Mouse (Mus musculus) kidney, postnatal 25 days (tissue): ENCODE measurements around the gene Lilra6.
A peak's percentile ranks its signal among the peaks of the same experiment; 100 is the strongest.
"Not testable (repeated sequence)": the region's sequence is repeated elsewhere in the genome, so short reads cannot be mapped to it uniquely, and the experiment has no call there.

Experiments
- DNase-seq, 2 experiments: peaks; one replicate each; pipeline ENCODE4 v3.0.0; 2021; ENCODE audit warnings: mixed read lengths in 2 of 2

Gene Lilra6

DNA sequence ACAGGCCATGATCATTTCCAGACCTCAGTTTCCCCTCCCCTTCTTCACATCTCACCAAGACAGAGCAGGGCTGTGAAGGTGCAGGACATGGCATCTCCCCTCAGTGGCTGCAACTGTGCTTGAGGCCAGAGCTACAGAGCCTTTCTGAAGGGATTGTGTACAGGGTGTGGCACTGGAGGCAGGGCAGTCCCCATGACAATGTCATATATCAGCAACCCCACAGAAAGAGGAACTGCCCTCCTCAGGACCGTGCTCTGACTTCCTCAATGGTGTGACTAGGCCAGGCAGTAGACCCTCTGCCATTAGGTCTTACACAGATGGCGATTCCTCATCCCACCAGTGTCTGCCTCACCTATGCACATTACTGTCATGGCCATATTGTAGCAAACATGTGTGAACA lies at the start of gene Lilra6:
Lilra6 (minus strand) TSS at position 117 of the 400 bp plus-strand sequence.
- DNase-seq, result not testable (repeated sequence)

DNA sequence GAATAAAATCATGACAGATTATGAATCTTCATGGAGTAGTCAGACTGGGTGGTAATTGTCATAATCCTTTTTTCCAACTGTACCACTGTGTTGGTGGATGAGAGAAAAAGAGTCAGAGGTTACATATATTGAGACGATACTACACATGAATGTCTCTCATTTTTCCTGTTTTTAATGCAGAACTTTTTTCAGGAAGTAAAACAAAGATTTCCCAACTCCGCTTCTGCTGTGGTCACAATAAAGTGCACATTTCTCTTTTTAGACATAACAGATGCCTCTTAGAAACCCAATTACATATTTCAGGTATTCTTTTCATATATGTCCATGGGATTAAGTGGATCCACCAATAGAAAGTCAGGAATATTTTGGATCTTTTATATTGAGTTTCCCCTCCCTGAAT lies 46.7 kb upstream of the Lilra6 start:
- no peak for DNase-seq

DNA sequence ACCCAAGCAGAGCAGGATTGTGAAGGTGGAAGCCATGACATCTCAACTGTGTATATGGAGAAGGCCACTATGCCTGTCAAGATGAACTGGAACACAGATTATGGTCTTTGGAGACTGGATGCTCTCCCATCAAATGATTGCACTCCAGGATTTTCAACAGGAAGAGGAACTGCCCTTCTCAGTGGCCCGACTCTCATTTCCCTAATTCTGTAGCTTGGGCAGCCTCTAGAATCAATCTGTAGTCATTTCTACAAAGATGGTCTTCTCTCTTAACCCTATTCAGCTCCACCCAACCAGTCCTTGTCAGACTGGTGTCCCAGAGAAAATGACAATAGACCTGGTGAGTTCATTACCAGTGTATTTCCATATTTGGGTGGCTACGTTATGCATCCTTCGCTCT lies 42.1 kb upstream of the Lilra6 start:
- no peak for DNase-seq

DNA sequence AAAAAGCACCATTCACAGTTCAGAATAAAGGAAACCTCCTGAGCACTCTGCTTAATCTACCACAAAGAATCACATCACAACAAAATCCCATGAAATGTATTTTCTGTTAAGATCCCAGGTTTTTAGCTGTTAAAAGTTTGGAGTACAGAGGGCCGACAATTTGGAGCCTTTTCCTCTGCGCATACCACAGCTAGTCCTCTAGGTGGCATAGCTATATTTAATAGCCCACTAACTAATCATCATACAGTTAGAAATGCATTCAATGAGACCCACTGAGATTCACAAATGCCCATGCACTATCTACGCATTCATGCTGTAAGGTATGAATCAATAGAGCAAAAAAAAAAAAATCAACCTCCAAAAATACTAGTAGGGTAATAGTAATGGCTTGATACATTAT lies 33.9 kb upstream of the Lilra6 start:
- no peak for DNase-seq

DNA sequence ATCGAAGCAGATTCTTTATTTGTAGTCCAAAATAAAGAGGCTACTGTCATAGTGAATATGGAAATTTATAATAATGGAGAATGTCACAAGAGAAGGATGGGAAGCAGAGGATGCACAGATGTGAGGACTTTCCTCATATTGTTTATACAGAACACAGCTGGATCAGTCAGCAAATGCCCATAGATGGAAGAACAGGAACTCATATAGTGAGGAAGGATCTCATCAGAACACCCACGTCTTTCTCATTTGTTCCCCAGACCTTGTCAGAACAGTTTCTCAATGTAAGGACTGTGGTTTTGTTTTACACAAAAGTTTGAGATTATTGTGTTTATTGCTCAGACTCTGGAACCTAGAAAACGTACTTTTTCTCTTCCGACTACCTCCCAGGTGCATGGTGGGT lies 32.9 kb upstream of the Lilra6 start:
- no peak for DNase-seq

DNA sequence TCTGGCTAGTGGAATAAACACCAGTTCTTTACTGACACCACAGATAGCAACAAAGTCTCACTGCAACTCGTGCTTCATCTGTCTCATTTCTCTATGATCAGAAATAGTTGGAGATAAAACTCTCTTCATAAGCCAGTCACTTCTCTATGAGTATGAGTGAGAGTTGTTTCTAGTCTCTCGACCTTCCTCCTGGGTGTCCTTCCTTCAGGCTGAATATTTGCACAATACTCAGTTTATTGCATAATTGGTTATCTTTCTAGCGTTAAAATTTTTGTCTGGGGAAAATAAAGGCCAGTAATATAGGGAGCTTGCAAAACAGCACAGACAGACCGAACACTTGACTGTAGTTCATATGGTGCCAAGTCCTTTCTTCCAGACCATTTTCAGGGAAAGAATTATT lies 30.8 kb upstream of the Lilra6 start:
- DNase-seq, result no peak

DNA sequence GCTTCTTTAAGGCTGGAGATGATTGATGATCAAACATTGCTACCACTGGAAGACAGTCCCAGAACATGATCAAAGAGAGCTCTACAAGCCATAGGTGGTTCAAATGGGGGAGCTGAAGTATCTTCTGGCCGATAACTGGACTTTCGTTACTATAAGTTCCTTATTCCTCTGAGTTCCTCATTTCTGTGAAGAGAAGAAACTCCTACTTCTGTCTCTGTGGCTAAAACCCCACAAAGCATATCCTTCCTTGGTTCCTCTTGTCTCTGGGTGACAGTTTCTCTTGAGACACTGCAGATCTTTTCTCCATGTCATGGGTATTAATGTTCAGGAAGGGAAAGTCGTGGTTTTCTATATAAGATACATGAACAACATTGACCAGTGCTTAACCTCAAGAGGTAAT lies 25.6 kb upstream of the Lilra6 start:
- no peak for DNase-seq

DNA sequence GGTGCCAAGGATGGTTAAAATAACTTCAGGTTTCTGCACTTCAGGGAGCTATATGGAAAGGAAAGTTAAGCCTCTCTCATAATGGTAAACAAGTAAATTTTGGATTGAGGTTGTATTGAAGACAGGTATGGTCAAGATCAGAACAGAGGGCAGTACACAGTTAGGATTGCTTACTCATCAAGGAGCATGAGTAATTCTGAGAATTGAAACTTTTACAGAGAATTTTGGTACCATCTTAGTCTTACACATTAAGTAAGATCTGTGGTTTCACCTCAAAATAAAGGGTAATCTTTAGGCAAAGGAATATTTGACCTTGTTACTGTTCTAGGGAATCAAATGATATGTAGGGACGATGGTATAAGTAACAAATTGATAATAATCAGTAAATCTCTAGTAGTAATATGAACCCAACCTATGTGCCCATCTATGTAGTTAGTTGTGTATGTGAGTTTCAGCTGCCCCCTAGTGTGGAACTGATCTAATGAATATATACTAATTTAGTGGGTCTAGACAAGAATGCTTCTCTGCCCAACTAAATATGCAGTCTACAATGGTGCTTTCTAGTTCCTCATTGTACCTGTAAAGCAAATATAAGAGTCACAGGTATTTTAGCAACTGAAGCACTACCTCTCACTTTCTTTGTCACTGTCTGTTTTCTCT lies 24.7 kb upstream of the Lilra6 start:
- DNase-seq, result no peak

DNA sequence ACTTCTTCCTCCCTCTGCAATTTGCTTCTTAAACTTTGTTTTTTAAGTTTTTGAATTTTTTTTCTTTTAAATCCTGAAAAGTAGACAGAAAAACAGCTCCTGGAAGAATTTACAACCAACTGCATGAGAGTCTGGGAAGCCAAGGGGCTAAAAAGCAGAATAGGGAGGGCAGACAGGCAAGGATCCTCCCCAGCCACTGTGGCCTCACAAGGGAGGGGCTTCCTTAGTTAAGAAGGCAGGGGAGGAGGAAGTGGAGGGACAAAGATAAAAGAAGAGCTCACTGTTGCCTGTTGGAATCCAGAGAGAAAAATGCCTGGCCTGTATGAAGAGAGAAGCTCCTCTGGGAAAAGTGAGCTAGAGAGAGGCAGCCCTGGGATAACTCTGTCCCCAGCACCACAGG lies 20.2 kb upstream of the Lilra6 start:
- DNase-seq, result not testable (repeated sequence)

DNA sequence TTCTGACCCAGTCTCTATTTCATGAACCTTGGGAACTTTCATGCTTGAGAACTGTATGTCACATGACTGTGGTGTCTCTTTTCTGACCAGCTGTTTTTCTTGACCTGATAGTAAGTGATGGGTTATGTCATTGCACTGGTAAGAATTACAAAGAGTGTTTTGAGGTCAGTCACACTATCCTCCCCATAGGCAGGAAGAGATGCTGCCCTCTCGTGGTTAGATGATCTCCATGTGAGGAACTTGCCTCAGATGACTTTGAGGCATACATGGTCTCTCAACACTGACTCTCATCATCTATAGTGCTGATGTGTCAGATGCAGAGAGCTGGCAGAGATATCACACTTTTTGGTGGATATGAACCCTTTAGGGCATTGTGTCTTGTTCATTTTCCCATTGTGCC lies 11.6 kb downstream of the Lilra6 start:
- no peak for DNase-seq

DNA sequence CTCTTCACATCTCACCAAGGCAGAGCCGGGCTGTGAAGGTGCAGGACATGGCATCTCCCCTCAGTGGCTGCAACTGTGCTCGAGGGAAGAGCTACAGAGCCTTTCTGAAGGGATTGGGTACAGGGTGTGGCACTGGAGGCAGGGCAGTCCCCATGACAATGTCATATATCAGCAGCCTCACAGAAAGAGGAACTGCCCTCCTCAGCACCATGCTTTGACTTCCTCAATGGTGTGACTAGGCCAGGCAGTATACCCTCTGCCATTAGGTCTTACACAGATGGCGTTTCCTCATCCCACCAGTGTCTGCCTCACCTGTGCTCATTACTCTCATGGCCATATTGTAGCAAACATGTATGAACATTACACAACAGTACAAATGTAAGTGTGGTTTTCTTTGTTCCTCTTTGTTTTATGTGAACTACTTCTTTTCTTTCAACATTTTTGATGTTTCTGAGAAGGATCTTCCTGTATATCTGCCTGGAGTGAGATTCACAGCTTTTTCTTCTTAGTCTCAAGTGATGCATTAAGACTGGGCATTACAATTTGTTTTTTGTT lies 17.2 kb downstream of the Lilra6 start, which contains the start of gene Gm14548:
Gm14548 (minus strand) TSS at position 85 of the 555 bp plus-strand sequence.
- peak in 1 of 2 experiments; percentile 34 for DNase-seq

DNA sequence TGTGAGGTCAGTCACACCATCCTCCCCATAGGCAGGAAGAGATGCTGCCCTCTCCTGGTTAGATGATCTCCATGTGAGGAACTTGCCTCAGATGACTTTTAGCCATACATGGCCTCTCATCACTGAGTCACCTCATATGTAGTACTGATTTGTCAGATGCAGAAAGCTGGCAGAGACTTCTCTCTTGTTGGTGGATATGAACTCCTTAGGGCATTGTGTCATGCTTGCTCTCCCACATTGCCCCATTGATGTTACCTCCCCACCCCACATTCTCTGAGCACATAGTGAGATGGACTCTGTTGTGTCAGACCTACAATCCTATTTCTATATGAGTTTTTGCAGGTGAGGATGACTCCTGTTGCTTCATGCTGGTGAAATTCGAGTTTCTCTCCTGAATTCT lies 40.3 kb downstream of the Lilra6 start:
- not testable (repeated sequence) for DNase-seq
